Mouse (Mus musculus) cortical plate, adult 2 months (tissue): ENCODE measurements around the gene Utp4. TPM values are rescaled to one million over a fixed set of nuclear protein-coding genes. Genes with fewer than 3 reads are reported as not detected.

ENCODE experiments used
- H3K27ac ChIP-seq: fragments of 200-500 bp; 2 replicates; pipeline ENCODE4 v1.5.1; 2012; ENCODE audit warnings: low read length, control low read depth, inconsistent platforms; ENCODE audit not compliant: insufficient read depth
- H3K4me1 ChIP-seq: fragments of 200-500 bp; 2 replicates; pipeline ENCODE4 v1.6.1; 2011; ENCODE audit warnings: low read length; ENCODE audit not compliant: control insufficient read depth, insufficient read depth
- H3K4me3 ChIP-seq: fragments of 200-500 bp; 2 replicates; pipeline ENCODE4 v1.5.1; 2011; ENCODE audit warnings: mild to moderate bottlenecking, low read length, control low read depth; ENCODE audit not compliant: insufficient read depth
- CTCF ChIP-seq: fragments of 200-500 bp; IDR thresholded peaks from 2 replicates; pipeline ENCODE4 v1.5.1; 2011; ENCODE audit warnings: mild to moderate bottlenecking, control low read depth, low read length; ENCODE audit not compliant: insufficient read depth; ENCODE audit errors: extremely low read depth
- POLR2A ChIP-seq: fragments of 200-500 bp; IDR thresholded peaks from 2 replicates; pipeline ENCODE4 v1.6.1; 2011; ENCODE audit warnings: mild to moderate bottlenecking, low read length, control low read depth; ENCODE audit not compliant: insufficient read depth; ENCODE audit errors: extremely low read depth
- polyA plus RNA-seq: library from polyadenylated mRNA; depleted of rRNA; stranded (reverse); fragments of >200 nt; gene quantifications from 2 replicates; pipeline ENCODE4 v1.2.3, GENCODE M21; 2012; rRNA removed

The Utp4 gene
- polyA plus RNA-seq, 1 experiment: 30.6 TPM

GRCm38 (mm10) chr8:106953571-106953970 is 60.1 kb downstream of the Utp4 start:
- no peaks in the 10 kb centered on the region; the same call in 1 of the 2 replicates for H3K4me1 ChIP-seq

GRCm38 (mm10) chr8:106957086-106957485 is 63.6 kb downstream of the Utp4 start:
- 0 out of 2 replicates have a peak, but pooled peaks cover 1% of the 10 kb centered on the region for H3K4me1 ChIP-seq
- no peak overlapping the region for H3K4me3 ChIP-seq
- H3K27ac ChIP-seq: no peak overlapping the region
- no peak for TF ChIP-seq CTCF
- no peak for TF ChIP-seq POLR2A

More at GRCm38 (mm10) chr8:106953571-106953970, 60.1 kb downstream of the Utp4 start:
- Histone ChIP-seq H3K27ac (no peak overlapping the region), H3K4me3 (no peak overlapping the region)
- TF ChIP-seq CTCF: no peak

GRCm38 (mm10) chr8:106958212-106958611 is 64.8 kb downstream of the Utp4 start:
- peaks cover 1% of the 10 kb centered on the region; the same call in 1 of the 2 replicates for H3K4me1 ChIP-seq
- no peak overlapping the region for H3K4me3 ChIP-seq
- TF ChIP-seq CTCF (no peak), POLR2A (no peak)
- no peak overlapping the region for H3K27ac ChIP-seq

GRCm38 (mm10) chr8:106959626-106960025 is 66.2 kb downstream of the Utp4 start:
- TF ChIP-seq CTCF: no peak
- TF ChIP-seq POLR2A: no peak
- peaks cover 1% of the 10 kb centered on the region; the same call in 1 of the 2 replicates for H3K4me1 ChIP-seq
- no peak overlapping the region for H3K4me3 ChIP-seq
- H3K27ac ChIP-seq: no peak overlapping the region

GRCm38 (mm10) chr8:106962322-106962721 is 68.9 kb downstream of the Utp4 start:
- no peak for TF ChIP-seq CTCF
- H3K4me3 ChIP-seq: no peak overlapping the region
- H3K27ac ChIP-seq: no peak overlapping the region
- H3K4me1 ChIP-seq: peaks cover 1% of the 10 kb centered on the region; the same call in 1 of the 2 replicates

DNA sequence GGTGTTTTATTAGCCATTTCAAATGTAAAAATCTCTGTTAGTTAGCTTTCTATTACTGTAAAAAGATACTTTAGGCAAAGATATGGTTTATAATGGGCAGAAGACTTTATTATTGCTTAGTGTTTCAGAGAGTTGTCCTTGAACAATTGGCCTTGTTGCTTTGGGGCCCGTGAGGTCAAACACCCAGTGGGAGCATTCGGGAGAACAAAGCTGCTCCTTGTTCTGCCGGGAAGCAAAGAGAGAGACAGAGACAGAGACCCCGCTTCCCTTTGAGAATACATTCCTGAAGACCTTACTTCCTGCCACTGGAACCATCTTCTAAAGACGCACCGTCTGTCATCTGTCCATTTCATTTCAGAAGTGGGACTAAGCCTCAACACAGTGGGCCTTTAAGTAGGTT is 69.9 kb downstream of the Utp4 start:
- Histone ChIP-seq H3K27ac (no peak overlapping the region), H3K4me3 (no peak overlapping the region), H3K4me1 (peaks cover 1% of the 10 kb centered on the region; the same call in 1 of the 2 replicates)
- no peak for TF ChIP-seq POLR2A
- no peak for TF ChIP-seq CTCF

DNA sequence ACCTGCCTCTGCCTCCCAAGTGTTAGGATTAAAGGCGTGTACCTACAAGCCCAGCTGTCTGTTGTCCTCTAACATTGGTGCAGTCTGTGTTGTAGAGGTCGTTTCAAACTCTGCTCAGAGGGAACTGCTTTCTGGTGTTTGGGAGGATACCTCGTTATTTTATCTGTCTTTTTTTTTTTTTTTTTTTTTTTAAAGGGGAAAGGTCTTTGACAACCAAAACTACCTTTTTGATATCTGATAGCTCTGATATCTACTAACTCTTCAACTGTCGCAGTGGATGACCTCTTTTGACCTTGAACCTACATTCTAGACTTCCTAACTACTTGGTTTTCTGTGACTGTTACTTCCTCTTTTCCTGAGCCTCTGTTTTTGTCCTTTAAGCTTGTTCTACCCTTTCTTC is 71.1 kb downstream of the Utp4 start:
- no peak overlapping the region for H3K27ac ChIP-seq
- H3K4me1 ChIP-seq: peaks cover 1% of the 10 kb centered on the region; the same call in 1 of the 2 replicates
- TF ChIP-seq CTCF (no peak), POLR2A (no peak)
- H3K4me3 ChIP-seq: no peak overlapping the region

GRCm38 (mm10) chr8:106969964-106970363 is 76.5 kb downstream of the Utp4 start:
- Histone ChIP-seq H3K27ac (no peak overlapping the region), H3K4me1 (no peaks in the 10 kb centered on the region; the same call in none of the 2 replicates), H3K4me3 (no peak overlapping the region)
- no peak for TF ChIP-seq POLR2A
- TF ChIP-seq CTCF: no peak

DNA sequence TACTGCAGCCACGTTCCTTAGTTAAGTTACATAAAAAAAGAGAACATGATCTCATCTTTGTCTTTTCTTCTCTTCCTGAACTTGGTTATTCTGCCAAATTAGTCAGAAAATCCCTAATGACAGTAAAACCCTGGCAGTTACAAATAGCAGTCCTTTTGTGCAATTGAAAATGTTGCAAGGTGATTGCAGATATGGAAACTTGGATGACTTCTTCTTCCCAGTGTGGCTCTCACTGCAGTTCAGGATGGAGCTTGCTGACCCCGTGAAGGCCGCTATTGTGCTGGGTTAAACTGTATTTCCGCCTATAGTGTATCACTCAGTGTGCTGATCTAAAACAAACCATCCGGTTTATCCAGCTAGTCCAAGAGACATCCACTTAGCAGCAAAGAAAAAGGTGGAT is 78.5 kb downstream of the Utp4 start:
- Histone ChIP-seq H3K4me3 (no peak overlapping the region), H3K4me1 (no peaks in the 10 kb centered on the region; the same call in none of the 2 replicates), H3K27ac (no peak overlapping the region)
- TF ChIP-seq CTCF (no peak), POLR2A (no peak)

Other genes starting within 250 kb of the Utp4 start
- 2.8 and 2.9 TPM in 2 replicates for gene Tango6, start 210.6 kb upstream of the Utp4 start, polyA plus RNA-seq
- gene Has3, start 23.4 kb upstream of the Utp4 start, polyA plus RNA-seq: 0.92 and 0.98 TPM in 2 replicates
- gene Sntb2, start 42.1 kb downstream of the Utp4 start, polyA plus RNA-seq: 8.7 and 9.3 TPM in 2 replicates
- 99.0 and 103 TPM in 2 replicates for gene Vps4a, start 137.6 kb downstream of the Utp4 start, polyA plus RNA-seq
- gene Pdf, start 155.0 kb downstream of the Utp4 start, polyA plus RNA-seq: 32.4 TPM in 2 replicates
- gene Cog8, start 163.1 kb downstream of the Utp4 start, polyA plus RNA-seq: 33.0 and 36.8 TPM in 2 replicates
- gene Nip7, start 163.2 kb downstream of the Utp4 start, polyA plus RNA-seq: 36.5 and 42.5 TPM in 2 replicates
- gene Tmed6, start 172.0 kb downstream of the Utp4 start, polyA plus RNA-seq: not detected in 2 replicates
- gene Terf2, start 202.9 kb downstream of the Utp4 start, polyA plus RNA-seq: 32.8 and 33.3 TPM in 2 replicates